Mouse (Mus musculus) forebrain, embryonic 14.5 days (tissue): ENCODE data around the gene Hnrnpul1. TPM values are rescaled to one million over a fixed set of nuclear protein-coding genes. Genes with fewer than 3 reads are reported as not detected.

ENCODE experiments used
- ATAC-seq: fragments of 200-750 bp; cut with Nextera tagmentation; 2 replicates; pipeline ENCODE4 v1.8.0; 2017; ENCODE audit warnings: mild to moderate bottlenecking, moderate library complexity
- DNase-seq: peaks from one replicate; pipeline ENCODE4 v3.0.0-alpha.2; 2015; ENCODE audit warnings: low spot score
- H3K27ac ChIP-seq: fragments of 300-500 bp; sonication (generic); 2 replicates; pipeline ENCODE4 v1.5.1; 2014; ENCODE audit warnings: low read depth, mild to moderate bottlenecking, control low read depth, low read length, moderate library complexity
- H3K27me3 ChIP-seq: fragments of 300-500 bp; sonication (generic); replicated peaks from 2 replicates; pipeline ENCODE4 v1.6.1; 2014; ENCODE audit warnings: low read length, control low read depth, mixed read lengths; ENCODE audit not compliant: control insufficient read depth, insufficient read depth
- H3K36me3 ChIP-seq: fragments of 300-500 bp; sonication (generic); 2 replicates; pipeline ENCODE4 v1.6.1; 2014; ENCODE audit warnings: low read length, control low read depth; ENCODE audit not compliant: control insufficient read depth, insufficient read depth
- H3K4me1 ChIP-seq: fragments of 300-500 bp; sonication (generic); 2 replicates; pipeline ENCODE4 v1.6.1; 2014; ENCODE audit warnings: antibody characterized with exemption, low read length, control low read depth; ENCODE audit not compliant: control insufficient read depth, insufficient read depth
- H3K4me2 ChIP-seq: fragments of 300-500 bp; sonication (generic); 2 replicates; pipeline ENCODE4 v1.6.1; 2014; ENCODE audit warnings: mild to moderate bottlenecking, control low read depth, low read length
- H3K4me3 ChIP-seq: fragments of 300-500 bp; sonication (generic); 2 replicates; pipeline ENCODE4 v1.5.1; 2014; ENCODE audit warnings: low read depth, low read length, control low read depth
- H3K9ac ChIP-seq: fragments of 300-500 bp; sonication (generic); 2 replicates; pipeline ENCODE4 v1.6.1; 2014; ENCODE audit warnings: mild to moderate bottlenecking, low read length, control low read depth, moderate library complexity
- H3K9me3 ChIP-seq: fragments of 300-500 bp; sonication (generic); replicated peaks from 2 replicates; pipeline ENCODE4 v1.6.1; 2016; ENCODE audit warnings: low read length, control low read depth, mixed read lengths; ENCODE audit not compliant: control insufficient read depth
- WGBS: fragments of 180-500 bp; shearing (Covaris S2); extraction: QIAGEN DNeasy Blood & Tissue Kit; methylation state at CpG from one replicate; pipeline ENCODE4 v1.1.7; 2014; 5-methylcytosine and 5-hydroxymethylcytosine counted together
- polyA plus RNA-seq: library from polyadenylated mRNA; unstranded; fragments of >200 nt; fragmentation: Nextera tagmentation; extraction: Ambion mirVana; gene quantifications from 2 replicates; pipeline ENCODE4 v1.2.1, GENCODE M21; 2014

The Hnrnpul1 gene
- polyA plus RNA-seq, 1 experiment from 2014 or later: 61.2 TPM

GRCm38 (mm10) chr7:25707581-25708292, 46.8 kb downstream of the Hnrnpul1 start:
- Histone ChIP-seq H3K9me3 (no peaks in the 10 kb centered on the region), H3K4me2 (no peak overlapping the region), H3K4me3 (no peak overlapping the region), H3K27me3 (peaks cover 9% of the 10 kb centered on the region; the same call in 1 of the 2 replicates), H3K9ac (no peak overlapping the region), H3K27ac (no peak overlapping the region), H3K4me1 (0 out of 2 replicates have a peak, but pooled peaks cover 6% of the 10 kb centered on the region), H3K36me3 (peaks cover 8% of the 10 kb centered on the region)
- no peak for ATAC-seq
- no peak for DNase-seq
- 81% methylated on average over 15 of the region's 15 CpGs for WGBS

- Histone ChIP-seq H3K36me3 (no peaks in the 10 kb centered on the region), H3K4me2 (no peak overlapping the region), H3K4me1 (0 out of 2 replicates have a peak, but pooled peaks cover 6% of the 10 kb centered on the region), H3K9ac (no peak overlapping the region), H3K27ac (no peak overlapping the region), H3K9me3 (no peaks in the 10 kb centered on the region), H3K27me3 (peaks cover 9% of the 10 kb centered on the region; the same call in 1 of the 2 replicates), H3K4me3 (no peak overlapping the region)
- WGBS: 69% methylated on average over 7 of the region's 7 CpGs
- ATAC-seq: no peak
- no peak for DNase-seq
These were observed 47.9 kb downstream of the Hnrnpul1 start for GRCm38 (mm10) chr7:25706578-25707170.

- no peak overlapping the region for H3K4me2 ChIP-seq
- no peak overlapping the region for H3K4me3 ChIP-seq
- no peak for DNase-seq
- 0 out of 2 replicates have a peak, but pooled peaks cover 6% of the 10 kb centered on the region for H3K4me1 ChIP-seq
- WGBS: 56% methylated on average over 6 of the region's 6 CpGs
- H3K9me3 ChIP-seq: no peaks in the 10 kb centered on the region
- no peak overlapping the region for H3K9ac ChIP-seq
- H3K27me3 ChIP-seq: peaks cover 9% of the 10 kb centered on the region; the same call in 1 of the 2 replicates
- no peak for ATAC-seq
- H3K36me3 ChIP-seq: no peaks in the 10 kb centered on the region
- H3K27ac ChIP-seq: no peak overlapping the region
These were observed 48.7 kb downstream of the Hnrnpul1 start for GRCm38 (mm10) chr7:25705801-25706251.

- Histone ChIP-seq H3K4me3 (peak overlapping the region; percentile 23), H3K36me3 (no peaks in the 10 kb centered on the region), H3K4me1 (0 out of 2 replicates have a peak, but pooled peaks cover 3% of the 10 kb centered on the region), H3K4me2 (peak overlapping the region; percentile 57), H3K9ac (peak overlapping the region; percentile 50), H3K27me3 (peaks cover 9% of the 10 kb centered on the region; the same call in 1 of the 2 replicates), H3K9me3 (no peaks in the 10 kb centered on the region), H3K27ac (no peak overlapping the region)
- DNase-seq (no peak), ATAC-seq (peak; percentile 60)
- 2% methylated on average over 37 of the region's 37 CpGs for WGBS
These were observed 49.7 kb downstream of the Hnrnpul1 start for GRCm38 (mm10) chr7:25704716-25705364.

GRCm38 (mm10) chr7:25703793-25704494, 50.6 kb downstream of the Hnrnpul1 start:
- DNase-seq: no peak
- Histone ChIP-seq H3K4me2 (peak overlapping the region; percentile 57; the same call in 1 of the 2 replicates), H3K4me1 (0 out of 2 replicates have a peak, but pooled peaks cover 3% of the 10 kb centered on the region), H3K9ac (no peak overlapping the region), H3K9me3 (no peaks in the 10 kb centered on the region), H3K27ac (no peak overlapping the region), H3K36me3 (no peaks in the 10 kb centered on the region), H3K27me3 (peaks cover 9% of the 10 kb centered on the region; the same call in 1 of the 2 replicates), H3K4me3 (no peak overlapping the region)
- WGBS: 15% methylated on average over 10 of the region's 10 CpGs
- ATAC-seq: 0 out of 2 replicates have a peak, but pooled peaks have one; percentile 27

- Histone ChIP-seq H3K27me3 (peaks cover 9% of the 10 kb centered on the region; the same call in 1 of the 2 replicates), H3K9me3 (no peaks in the 10 kb centered on the region), H3K27ac (no peak overlapping the region), H3K4me3 (no peak overlapping the region), H3K4me2 (no peak overlapping the region), H3K9ac (no peak overlapping the region), H3K36me3 (no peaks in the 10 kb centered on the region), H3K4me1 (0 out of 2 replicates have a peak, but pooled peaks cover 3% of the 10 kb centered on the region)
- no peak for DNase-seq
- no peak for ATAC-seq
- 91% methylated on average over 2 of the region's 2 CpGs for WGBS
These were observed 52.2 kb downstream of the Hnrnpul1 start for GRCm38 (mm10) chr7:25702350-25702749.

- no peaks in the 10 kb centered on the region for H3K36me3 ChIP-seq
- H3K4me3 ChIP-seq: no peak overlapping the region
- DNase-seq: no peak
- 75% methylated on average over 12 of the region's 12 CpGs for WGBS
- H3K27ac ChIP-seq: no peak overlapping the region
- H3K9me3 ChIP-seq: no peaks in the 10 kb centered on the region
- no peak for ATAC-seq
- 0 out of 2 replicates have a peak, but pooled peaks cover 3% of the 10 kb centered on the region for H3K4me1 ChIP-seq
- no peak overlapping the region for H3K9ac ChIP-seq
- peaks cover 9% of the 10 kb centered on the region; the same call in 1 of the 2 replicates for H3K27me3 ChIP-seq
- no peak overlapping the region for H3K4me2 ChIP-seq
These were observed 53.8 kb downstream of the Hnrnpul1 start for GRCm38 (mm10) chr7:25700732-25701131.

GRCm38 (mm10) chr7:25699851-25700250, 54.7 kb downstream of the Hnrnpul1 start:
- no peak for DNase-seq
- peaks cover 9% of the 10 kb centered on the region; the same call in 1 of the 2 replicates for H3K27me3 ChIP-seq
- WGBS: 60% methylated on average over 13 of the region's 13 CpGs
- H3K36me3 ChIP-seq: no peaks in the 10 kb centered on the region
- no peak for ATAC-seq
- H3K9me3 ChIP-seq: no peaks in the 10 kb centered on the region
- H3K4me1 ChIP-seq: 0 out of 2 replicates have a peak, but pooled peaks cover 3% of the 10 kb centered on the region
- no peak overlapping the region for H3K27ac ChIP-seq
- H3K9ac ChIP-seq: no peak overlapping the region
- H3K4me3 ChIP-seq: no peak overlapping the region
- no peak overlapping the region for H3K4me2 ChIP-seq
